Comparison of ENCODE assay signal across 12 mouse cellular contexts in genomic region chr17:15431021-15431514, GRCm38 (mm10). TPM values are rescaled to one million over a fixed set of nuclear protein-coding genes. Genes with fewer than 3 reads are reported as not detected.
DNase-seq lines count a peak whose midpoint lies in the region; ATAC-seq and TF ChIP-seq lines count a peak whose summit lies in the region.
"Had no signal": no experiment of that assay in that cellular context is flagged by ENCODE, and none has a peak within 500 bp of the region (broad histone marks: within the 10 kb centered on the region; RNA-seq: fewer than 3 reads in every experiment).

No protein-coding gene starts in this region.

- TF ChIP-seq CTCF in cerebellum, adult 2 months (IDR thresholded peaks at IDR 0.05; ENCODE audit: borderline replicate concordance, insufficient read depth, low read depth, low read length), result no peak

- no peak overlapping the region for H3K4me2 ChIP-seq in forebrain, embryonic 14.5 days (ENCODE audit: low read length)
- H3K4me2 ChIP-seq in forebrain, embryonic 11.5 days (ENCODE audit: low read depth, low read length, severe bottlenecking), result no peak overlapping the region
- H3K4me2 ChIP-seq: heart, embryonic 13.5 days; intestine, embryonic 15.5 days had no signal

- H3K27ac ChIP-seq in forebrain, embryonic 14.5 days (ENCODE audit: low read depth, low read length), result no peak overlapping the region
- no peak overlapping the region for H3K27ac ChIP-seq in forebrain, embryonic 11.5 days (ENCODE audit: low read depth, low read length)
- no peak overlapping the region for H3K27ac ChIP-seq in cerebellum, adult 2 months (ENCODE audit: insufficient read depth, low read length)
- H3K27ac ChIP-seq: heart, embryonic 13.5 days; intestine, embryonic 15.5 days; stomach, postnatal 0 days had no signal

- peaks cover 52% of the 10 kb centered on the region for H3K36me3 ChIP-seq in forebrain, embryonic 14.5 days (ENCODE audit: control insufficient read depth, insufficient read depth, low read length)
- H3K36me3 ChIP-seq in forebrain, embryonic 11.5 days (ENCODE audit: control insufficient read depth, insufficient read depth, low read length), result no peaks in the 10 kb centered on the region; the same call in 1 of the 2 replicates

- peak; percentile 58; the same call in 1 of the 2 replicates for ATAC-seq in forebrain, embryonic 14.5 days
- ATAC-seq in forebrain, embryonic 11.5 days (replicated peaks; ENCODE audit: low FRiP score), result no peak
- peak; percentile 63 for ATAC-seq in inflammation-experienced regulatory T-cells, adult 6 months
- ATAC-seq: intestine, embryonic 15.5 days had no signal

- H3K9ac ChIP-seq in forebrain, embryonic 14.5 days (ENCODE audit: low read length), result no peak overlapping the region
- H3K9ac ChIP-seq in forebrain, embryonic 11.5 days (ENCODE audit: low read length), result no peak overlapping the region
- H3K9ac ChIP-seq: heart, embryonic 13.5 days; intestine, embryonic 15.5 days had no signal

- WGBS in forebrain, embryonic 14.5 days, result 63% methylated on average over 5 of the region's 5 CpGs
- 79% methylated on average over 5 of the region's 5 CpGs for WGBS in forebrain, embryonic 11.5 days
- 9% methylated on average over 5 of the region's 5 CpGs for WGBS in cerebellum, adult 2 months

- no peak for TF ChIP-seq POLR2A in cerebellum, adult 2 months (IDR thresholded peaks at IDR 0.05; ENCODE audit: borderline replicate concordance, insufficient read depth, low read length)

- H3K9me3 ChIP-seq in forebrain, embryonic 14.5 days (replicated peaks; ENCODE audit: control insufficient read depth, low read length), result no peaks in the 10 kb centered on the region
- H3K9me3 ChIP-seq in forebrain, embryonic 11.5 days (ENCODE audit: control insufficient read depth, low read length), result no peaks in the 10 kb centered on the region
- H3K9me3 ChIP-seq: heart, embryonic 13.5 days; intestine, embryonic 15.5 days had no signal

- no peaks in the 10 kb centered on the region for H3K27me3 ChIP-seq in forebrain, embryonic 14.5 days (replicated peaks; ENCODE audit: control insufficient read depth, insufficient read depth, low read length)
- H3K27me3 ChIP-seq in forebrain, embryonic 11.5 days (ENCODE audit: control insufficient read depth, insufficient read depth, low read length), result no peaks in the 10 kb centered on the region
- H3K27me3 ChIP-seq in cerebellum, adult 2 months (ENCODE audit: control insufficient read depth, insufficient read depth, low read length), result no peaks in the 10 kb centered on the region
- H3K27me3 ChIP-seq: heart, embryonic 13.5 days; intestine, embryonic 15.5 days had no signal

- H3K4me1 ChIP-seq in forebrain, embryonic 14.5 days (ENCODE audit: control insufficient read depth, insufficient read depth, low read length), result no peaks in the 10 kb centered on the region
- no peaks in the 10 kb centered on the region for H3K4me1 ChIP-seq in forebrain, embryonic 11.5 days (replicated peaks; ENCODE audit: control insufficient read depth, insufficient read depth, low read length)
- H3K4me1 ChIP-seq in cerebellum, adult 2 months (ENCODE audit: control insufficient read depth, insufficient read depth, low read length), result peaks cover 15% of the 10 kb centered on the region
- H3K4me1 ChIP-seq: intestine, embryonic 15.5 days had no signal

- H3K4me3 ChIP-seq in forebrain, embryonic 14.5 days (ENCODE audit: low read depth, low read length), result no peak overlapping the region
- H3K4me3 ChIP-seq in forebrain, embryonic 11.5 days (ENCODE audit: low read depth, low read length), result no peak overlapping the region
- no peak overlapping the region for H3K4me3 ChIP-seq in cerebellum, adult 2 months (replicated peaks; ENCODE audit: insufficient read depth, low read depth, low read length)
- H3K4me3 ChIP-seq: heart, embryonic 13.5 days; intestine, embryonic 15.5 days had no signal

- peak; percentile 59 for DNase-seq in forebrain, embryonic 14.5 days (ENCODE audit: low spot score)
- DNase-seq in forebrain, embryonic 11.5 days (ENCODE audit: low spot score), result no peak
- peak; percentile 88 for DNase-seq in 416B (ENCODE audit: low read depth)
- peak; percentile 44 to 77 for DNase-seq in cerebellum, adult 2 months
- DNase-seq in heart, adult 8-10 months (ENCODE audit: low spot score), result no peak
- DNase-seq in urinary bladder, postnatal 36 days (ENCODE audit: low spot score in 2 of 2), result no peak
- no peak for DNase-seq in spleen, postnatal 10 days (ENCODE audit: low spot score in 2 of 2)
- DNase-seq: adrenal gland, postnatal 14 days had no signal

RNA-seq across cellular contexts. Expression of gene Fam120b, which starts 35.1 kb away (rescaled TPM):
- 36.0 and 45.3 TPM in 2 replicates for polyA plus RNA-seq in forebrain, embryonic 14.5 days (2014; fragmentation: Nextera tagmentation; extraction: Ambion mirVana)
- 32.7 and 33.6 TPM in 2 replicates for polyA plus RNA-seq in forebrain, embryonic 11.5 days (2014; fragmentation: Nextera tagmentation; extraction: Ambion mirVana)
- 33.8 TPM in 2 replicates for polyA plus RNA-seq in cerebellum, adult 2 months (2012; rRNA removed)
- 10 to 100 TPM; 23.8 to 39.8 (median 32.7) TPM for polyA plus RNA-seq in inflammation-experienced regulatory T-cells, adult 6 months (2017; shearing (Covaris generic))
- total RNA-seq in heart, adult 8-10 months (2022), result 10 to 100 TPM; 11.2 to 14.7 (median 14.2) TPM

RNA-seq across cellular contexts. Expression of gene Dll1, which starts 54.4 kb away (rescaled TPM):
- polyA plus RNA-seq in forebrain, embryonic 14.5 days (2014; fragmentation: Nextera tagmentation; extraction: Ambion mirVana), result 24.3 and 29.4 TPM in 2 replicates
- polyA plus RNA-seq in forebrain, embryonic 11.5 days (2014; fragmentation: Nextera tagmentation; extraction: Ambion mirVana), result 84.7 and 97.4 TPM in 2 replicates
- 5.2 and 6.2 TPM in 2 replicates for polyA plus RNA-seq in cerebellum, adult 2 months (2012; rRNA removed)
- under 1 TPM in 1 of 3 experiments, not detected in 2; 0.35 TPM for polyA plus RNA-seq in inflammation-experienced regulatory T-cells, adult 6 months (2017; shearing (Covaris generic))
- total RNA-seq in heart, adult 8-10 months (2022), result 1 to 10 TPM; 3.7 to 7.3 (median 5.7) TPM

Comparison
In these comparisons a context has a peak if more than half of its experiments do, and no peak if none do; other contexts are left out.
1. DNase-seq: peak in forebrain, embryonic 14.5 days (single experiment), 416B (single experiment) and cerebellum, adult 2 months (2 of 2); none in forebrain, embryonic 11.5 days (single experiment), heart, adult 8-10 months (single experiment), urinary bladder, postnatal 36 days (0 of 2) and spleen, postnatal 10 days (0 of 2).